Comparison of ENCODE assay signal across 8 mouse cellular contexts in genomic region chr11:30885171-30885871, GRCm38 (mm10). TPM values are rescaled to one million over a fixed set of nuclear protein-coding genes. Genes with fewer than 3 reads are reported as not detected.
DNase-seq lines count a peak whose midpoint lies in the region; ATAC-seq lines count a peak whose summit lies in the region.

Gene Gpr75, plus strand, starts transcription at chr11:30885358.
Gene Asb3, plus strand, starts transcription at chr11:30885416.

- intact Hi-C loops in heart, postnatal 25 days (cut with DNase I): no loop called here

- H3K36me3 ChIP-seq in liver, embryonic 15.5 days (replicated peaks): no peaks in the 10 kb centered on the region
- H3K36me3 ChIP-seq in neural tube, embryonic 13.5 days: peaks cover 7% of the 10 kb centered on the region

- H3K4me1 ChIP-seq in liver, embryonic 15.5 days (replicated peaks): peaks cover 7% of the 10 kb centered on the region
- peaks cover 4% of the 10 kb centered on the region for H3K4me1 ChIP-seq in neural tube, embryonic 13.5 days (replicated peaks)

- ATAC-seq in frontal cortex, adult (ENCODE audit: low TSS enrichment): peak; percentile 95
- peak; percentile 81 for ATAC-seq in liver, embryonic 15.5 days (ENCODE audit: insufficient read depth)
- ATAC-seq in neural tube, embryonic 13.5 days (ENCODE audit: low read depth): peak; percentile 98

- 6% methylated on average over 41 of the region's 41 CpGs for WGBS in liver, embryonic 15.5 days (ENCODE audit: insufficient replicate concordance)
- 2% methylated on average over 40 of the region's 41 CpGs for WGBS in neural tube, embryonic 13.5 days

- H3K4me2 ChIP-seq in liver, embryonic 15.5 days: peak within 1 kb of the TSS; percentile 64
- H3K4me2 ChIP-seq in neural tube, embryonic 13.5 days: peak within 1 kb of the TSS; percentile 64

- peaks cover 27% of the 10 kb centered on the region for H3K27me3 ChIP-seq in liver, embryonic 15.5 days
- no peaks in the 10 kb centered on the region for H3K27me3 ChIP-seq in neural tube, embryonic 13.5 days

- H3K4me3 ChIP-seq in liver, embryonic 15.5 days (replicated peaks): peak within 1 kb of the TSS; percentile 34
- peak within 1 kb of the TSS; percentile 53 for H3K4me3 ChIP-seq in neural tube, embryonic 13.5 days

- H3K9me3 ChIP-seq in liver, embryonic 15.5 days (replicated peaks): no peaks in the 10 kb centered on the region
- no peaks in the 10 kb centered on the region for H3K9me3 ChIP-seq in neural tube, embryonic 13.5 days

- H3K27ac ChIP-seq in liver, embryonic 15.5 days (replicated peaks): no peak within 1 kb of the TSS
- peak within 1 kb of the TSS; percentile 83 for H3K27ac ChIP-seq in neural tube, embryonic 13.5 days (replicated peaks)

- no peak within 1 kb of the TSS for H3K9ac ChIP-seq in liver, embryonic 15.5 days
- H3K9ac ChIP-seq in neural tube, embryonic 13.5 days: peak within 1 kb of the TSS; percentile 80

- peak; percentile 73 for DNase-seq in R1 (ENCODE audit: low read depth, low spot score)
- DNase-seq in cerebellum, postnatal 14 days: peak; percentile 83 to 90
- DNase-seq in heart, postnatal 25 days (ENCODE audit: low spot score): peak; percentile 9
- peak; percentile 60 to 77 for DNase-seq in layer of hippocampus, adult 18-20 months (ENCODE audit: low spot score in 2 of 2)
- DNase-seq in urinary bladder, postnatal 14 days (ENCODE audit: low spot score): peak; percentile 49

RNA-seq across cellular contexts. Expression of gene Gpr75, which starts in this region (rescaled TPM):
- under 1 TPM; 0.11 to 0.21 TPM for total RNA-seq in heart, postnatal 25 days (2021)
- 10 to 100 TPM; 12.4 to 14.5 TPM for total RNA-seq in layer of hippocampus, adult 18-20 months (2021)
- 0.05 TPM in 1 of 2 replicates, not detected in the other for polyA plus RNA-seq in liver, embryonic 15.5 days (2015; fragmentation: Nextera tagmentation; extraction: Ambion mirVana)
- polyA plus RNA-seq in neural tube, embryonic 13.5 days (2015; fragmentation: Nextera tagmentation; extraction: Ambion mirVana): 5.1 and 5.7 TPM in 2 replicates

RNA-seq across cellular contexts. Expression of gene Asb3, which starts in this region (rescaled TPM):
- total RNA-seq in heart, postnatal 25 days (2021): 1 to 10 TPM; 6.9 to 7.8 TPM
- total RNA-seq in layer of hippocampus, adult 18-20 months (2021): 10 to 100 TPM; 17.4 to 21.1 TPM
- 11.5 and 12.9 TPM in 2 replicates for polyA plus RNA-seq in liver, embryonic 15.5 days (2015; fragmentation: Nextera tagmentation; extraction: Ambion mirVana)
- 28.5 and 31.4 TPM in 2 replicates for polyA plus RNA-seq in neural tube, embryonic 13.5 days (2015; fragmentation: Nextera tagmentation; extraction: Ambion mirVana)

Comparison
In these comparisons a context has a peak if more than half of its experiments do, and no peak if none do; other contexts are left out.
1. RNA of gene Gpr75 (total RNA-seq): 12.4 to 14.5 TPM in layer of hippocampus, adult 18-20 months; 0.11 to 0.21 TPM in heart, postnatal 25 days; every median in the first group is over 10 times any median in the second.
2. DNase-seq: peak in every context shown above with its lines; median percentile 86 in cerebellum, postnatal 14 days; 73 in R1; 68 in layer of hippocampus, adult 18-20 months; 49 in urinary bladder, postnatal 14 days; 9 in heart, postnatal 25 days.
3. Peak in every context shown above with its lines, with median percentiles within 50 percentile points of each other: ATAC-seq.